Mouse (Mus musculus) ovary, adult 2 months (tissue): ENCODE results near the gene Ago3. TPM values are rescaled to one million over a fixed set of nuclear protein-coding genes. Genes with fewer than 3 reads are reported as not detected.

Experiments used
- polyA plus RNA-seq: library from polyadenylated mRNA; depleted of rRNA; stranded (reverse); fragments of >200 nt; gene quantifications from 2 replicates; pipeline ENCODE4 v1.2.3, GENCODE M21; 2012; rRNA removed

Gene Ago3
- 22.1 and 50.1 TPM in 2 replicates for polyA plus RNA-seq

DNA sequence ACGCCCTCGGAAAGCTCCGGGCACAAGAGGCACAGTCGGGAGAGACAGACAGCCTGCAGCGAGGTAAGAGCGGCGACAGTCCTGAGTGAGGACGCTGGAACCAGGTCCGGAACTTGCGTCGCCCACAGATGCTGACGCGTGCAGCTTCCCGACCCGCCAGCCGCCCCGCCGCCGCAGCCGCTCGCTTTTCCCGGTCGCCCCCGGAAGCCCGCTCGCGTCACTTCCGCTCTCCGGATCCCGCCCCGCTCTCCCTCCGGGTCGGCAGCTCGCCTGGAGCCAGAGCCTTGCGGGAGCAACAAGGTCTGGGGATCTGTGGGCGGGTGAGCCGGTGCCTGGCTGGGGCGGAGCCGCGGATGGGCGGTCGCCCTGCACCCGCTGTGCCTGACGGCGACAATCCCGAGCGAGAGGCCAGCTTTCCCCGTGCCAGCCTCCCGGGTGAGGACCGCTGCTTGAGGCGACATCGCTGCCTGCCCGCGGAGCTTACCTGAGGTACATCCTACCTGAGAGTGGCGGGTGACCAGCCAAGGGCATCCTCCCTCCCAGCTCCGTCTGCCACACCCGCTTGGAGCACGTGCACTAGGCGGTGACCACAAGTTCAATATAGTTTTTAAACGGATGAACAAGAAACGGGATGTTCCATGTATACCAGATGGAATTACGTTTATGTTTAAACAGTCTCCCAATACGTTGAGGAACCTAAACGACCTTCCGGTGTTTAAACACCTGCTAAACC lies at the start of gene Ago3:
TSS of gene Ago3 (minus strand) at position 210 of the 733 bp plus-strand sequence.

DNA sequence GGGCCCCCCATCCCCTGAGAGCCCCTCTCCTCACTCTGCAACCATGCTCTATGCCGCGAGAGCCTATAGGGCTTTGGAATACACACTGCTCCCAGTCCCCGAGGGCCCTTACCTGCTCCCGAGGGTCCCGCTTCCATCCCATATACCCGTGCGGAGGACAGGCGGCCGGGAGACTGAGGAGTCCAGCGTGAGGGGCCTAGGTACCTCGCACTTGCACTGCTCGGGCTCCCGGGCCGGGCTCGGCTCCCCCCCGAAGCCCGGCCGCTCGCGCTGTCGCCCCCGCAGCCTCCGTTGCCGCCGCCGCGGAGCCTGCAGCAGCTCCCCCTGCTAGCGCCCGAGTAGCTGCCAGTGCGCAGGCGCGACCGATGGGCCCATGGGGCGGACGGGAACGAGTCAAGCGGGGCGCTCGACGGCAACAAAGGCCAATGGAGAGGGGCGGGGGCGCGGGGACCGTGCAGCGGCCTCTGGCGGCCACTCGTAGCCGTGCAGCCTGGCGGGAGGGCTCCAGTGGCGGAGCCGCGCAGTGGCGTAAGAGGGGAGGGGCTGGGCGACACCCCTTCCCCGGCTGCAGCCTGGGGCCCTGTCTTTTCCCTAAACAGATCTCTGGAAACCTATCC lies 39.0 kb upstream of the Ago3 start, which contains the start of gene Ago1:
TSS of gene Ago1 (minus strand) at position 299 of the 617 bp plus-strand sequence.

DNA sequence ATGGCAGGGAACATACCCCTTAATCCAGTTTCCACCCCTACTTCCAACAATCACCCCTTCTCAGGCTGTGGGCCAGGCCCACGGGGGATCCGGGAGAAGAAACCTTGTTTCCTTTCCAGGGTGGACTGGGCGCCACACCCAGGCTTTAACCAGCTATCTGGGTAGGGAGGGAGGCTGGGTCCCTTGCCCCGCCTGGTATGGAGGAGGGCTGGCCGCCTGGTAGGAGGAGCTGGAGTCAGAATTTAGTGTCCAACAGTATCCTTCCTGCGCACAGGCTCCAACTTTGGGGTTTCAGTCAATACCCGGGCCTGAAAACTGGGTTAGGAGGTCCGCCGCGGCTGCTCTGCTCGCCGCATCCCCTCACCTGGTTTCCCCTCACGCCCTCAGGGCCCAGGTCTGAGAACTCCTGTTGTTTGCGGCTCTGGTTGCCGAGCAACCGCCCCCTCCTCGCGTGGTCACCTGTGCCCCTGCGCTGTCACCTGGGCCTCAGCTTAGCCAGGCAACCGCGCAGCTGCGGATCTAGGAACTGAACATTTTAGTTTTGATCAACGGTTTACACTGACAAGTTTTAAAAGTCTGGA lies 104.0 kb downstream of the Ago3 start, which contains the start of gene Tekt2:
TSS of gene Tekt2 (minus strand) at position 408 of the 581 bp plus-strand sequence.

DNA sequence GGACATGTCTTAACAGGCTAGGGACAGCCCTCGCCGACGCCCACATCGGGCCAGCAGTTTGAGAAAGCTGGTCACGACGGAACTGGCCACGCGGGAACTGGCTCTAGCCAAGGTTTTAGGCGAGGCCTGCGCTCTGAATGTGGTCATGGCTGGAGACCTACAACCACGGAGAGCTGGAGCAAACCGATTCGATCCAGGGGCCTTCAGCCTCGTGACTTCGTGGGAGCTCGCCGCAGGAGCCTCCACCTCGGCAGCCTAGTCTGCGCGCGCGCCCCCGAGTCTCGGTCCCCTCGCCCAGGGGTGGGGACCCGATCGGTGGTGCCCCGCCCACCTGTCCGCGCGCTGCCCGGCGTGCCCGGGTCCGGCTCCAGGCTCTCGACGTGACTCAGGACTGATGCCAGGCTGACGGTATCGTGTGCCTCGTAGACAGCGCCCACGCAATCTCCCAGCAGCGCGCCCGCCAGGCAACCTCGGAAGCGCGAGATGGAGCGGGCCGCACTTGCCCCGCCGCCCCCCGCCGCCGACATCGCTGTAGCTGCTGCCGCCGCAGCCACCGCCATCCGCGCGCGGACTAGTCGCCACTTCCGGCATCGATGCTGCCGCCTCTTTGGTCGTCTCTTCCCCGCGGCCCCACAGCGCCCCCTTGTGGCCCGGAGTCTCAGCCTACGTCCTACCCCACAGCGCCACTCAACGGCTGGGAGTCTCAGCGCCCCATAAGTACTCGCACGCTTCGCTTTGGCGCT lies 108.1 kb downstream of the Ago3 start, which contains the start of gene Adprhl2:
TSS of gene Adprhl2 (minus strand) at position 593 of the 743 bp plus-strand sequence.

DNA sequence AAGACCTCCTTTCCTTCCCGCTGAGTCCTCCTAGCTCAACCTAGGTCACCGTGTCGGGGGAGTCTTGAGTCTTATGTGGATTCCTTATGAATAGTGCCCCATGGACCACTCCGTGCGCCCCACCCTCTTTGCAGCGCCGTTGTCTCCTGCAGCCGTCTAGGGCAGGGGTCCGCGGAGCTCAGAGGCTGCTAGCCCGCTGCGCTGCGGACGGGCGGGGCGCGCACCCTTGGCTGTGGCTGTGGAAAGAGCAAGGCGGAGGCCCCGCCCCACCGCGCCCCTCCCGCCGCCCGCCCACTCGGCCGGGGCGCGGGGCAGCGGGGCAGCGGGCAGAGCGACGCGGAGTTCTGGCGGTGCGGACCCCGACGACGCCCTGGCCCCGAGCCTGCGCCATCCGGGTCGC lies 142.9 kb downstream of the Ago3 start, which contains the start of gene Col8a2:
TSS of gene Col8a2 (plus strand) at position 302 of the 400 bp plus-strand sequence.

Other genes starting within 250 kb of the Ago3 start
- 43.5 and 50.3 TPM in 2 replicates for gene Thrap3, start 226.8 kb downstream of the Ago3 start, polyA plus RNA-seq
- 76.6 and 112 TPM in 2 replicates for gene Map7d1, start 173.2 kb downstream of the Ago3 start, polyA plus RNA-seq
- 24.0 and 35.8 TPM in 2 replicates for gene Trappc3, start 167.2 kb downstream of the Ago3 start, polyA plus RNA-seq
- 6.5 and 6.8 TPM in 2 replicates for gene Col8a2, start 142.8 kb downstream of the Ago3 start, polyA plus RNA-seq
- 97.0 and 134 TPM in 2 replicates for gene Adprhl2, start 107.9 kb downstream of the Ago3 start, polyA plus RNA-seq
- gene Tekt2, start 103.9 kb downstream of the Ago3 start, polyA plus RNA-seq: 9.9 and 10.5 TPM in 2 replicates
- gene Ago1, start 39.0 kb upstream of the Ago3 start, polyA plus RNA-seq: 20.7 and 29.7 TPM in 2 replicates
- 1.0 and 1.2 TPM in 2 replicates for gene Ago4, start 103.9 kb upstream of the Ago3 start, polyA plus RNA-seq
- gene Clspn, start 127.4 kb upstream of the Ago3 start, polyA plus RNA-seq: 0.47 and 0.71 TPM in 2 replicates
- 18.2 and 18.5 TPM in 2 replicates for gene 5730409E04Rik, start 180.3 kb upstream of the Ago3 start, polyA plus RNA-seq
- gene Psmb2, start 248.1 kb upstream of the Ago3 start, polyA plus RNA-seq: 177 and 220 TPM in 2 replicates